Comparison of ENCODE assay signal across 8 mouse cellular contexts in the genomic region with DNA sequence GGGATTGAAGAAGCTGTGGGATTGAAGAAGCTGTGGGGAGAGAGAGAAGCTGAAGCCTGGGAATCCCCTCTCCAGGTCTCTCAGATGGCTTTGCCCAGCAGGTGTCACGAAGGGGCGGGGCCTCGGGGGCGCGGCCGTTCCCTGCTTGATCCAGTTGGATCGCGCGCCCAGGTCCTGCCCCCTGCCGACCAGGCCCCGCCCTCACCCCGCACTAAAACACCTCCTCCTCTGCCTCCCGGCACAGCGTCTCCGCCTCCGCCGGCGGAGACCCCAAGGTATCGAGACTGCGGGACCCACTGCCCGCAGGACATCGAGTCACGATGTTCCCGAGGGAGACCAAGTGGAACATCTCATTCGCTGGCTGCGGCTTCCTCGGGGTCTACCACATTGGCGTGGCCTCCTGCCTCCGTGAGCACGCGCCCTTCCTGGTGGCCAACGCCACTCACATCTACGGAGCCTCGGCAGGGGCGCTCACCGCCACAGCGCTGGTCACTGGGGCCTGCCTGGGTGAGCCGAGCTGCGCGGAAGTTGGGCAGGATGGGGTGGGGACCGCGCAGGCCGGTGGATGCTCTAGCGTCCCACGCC. TPM values are rescaled to one million over a fixed set of nuclear protein-coding genes. Genes with fewer than 3 reads are reported as not detected.
DNase-seq lines count a peak whose midpoint lies in the region; ATAC-seq lines count a peak whose summit lies in the region.

Pnpla2 (plus strand) TSS at position 232 of the 585 bp plus-strand sequence.

- peak; percentile 88 for ATAC-seq in inflammation-experienced regulatory T-cells, adult 6 months

- DNase-seq in adrenal gland, adult (ENCODE audit: inconsistent age in 2 of 2, low spot score in 1 of 2) = peak; percentile 96 to 98
- DNase-seq in embryo, embryonic 10 days (ENCODE audit: low spot score) = peak; percentile 93
- DNase-seq in gastrocnemius, postnatal 14 days = peak; percentile 97
- peak; percentile 91 to 92 for DNase-seq in left cerebral cortex, postnatal 25 days (ENCODE audit: low spot score in 2 of 2)
- DNase-seq in mesoderm, embryonic 11.5 days (ENCODE audit: low read depth, low spot score) = peak; percentile 92
- DNase-seq in right cerebral cortex, postnatal 25 days = peak; percentile 90
- DNase-seq in urinary bladder, postnatal 36 days (ENCODE audit: low spot score in 2 of 2) = peak; percentile 92 to 97

- intact Hi-C loops in gastrocnemius, postnatal 14 days (cut with DNase I; ENCODE audit: low total_unique reads) = no loop called here
- intact Hi-C loops in left cerebral cortex, postnatal 25 days (cut with DNase I) = loop anchor here (5.0 kb wide), 1 partner anchor 43 kb away; the partner anchor contains the start of gene Gatd1

RNA-seq across cellular contexts. Expression of gene Pnpla2, which starts in this region (rescaled TPM):
- total RNA-seq in gastrocnemius, postnatal 14 days (2021) = 100 to 1,000 TPM; 188 to 332 TPM
- 10 to 100 TPM; 49.4 to 68.0 (median 63.9) TPM for polyA plus RNA-seq in inflammation-experienced regulatory T-cells, adult 6 months (2017; shearing (Covaris generic))
- total RNA-seq in left cerebral cortex, postnatal 25 days (2021) = 10 to 100 TPM; 21.4 to 28.6 TPM

Comparison
In these comparisons a context has a peak if more than half of its experiments do, and no peak if none do; other contexts are left out.
1. Peak in every context shown above with its lines: DNase-seq and ATAC-seq.
2. RNA of gene Pnpla2 (total RNA-seq): 188 to 332 TPM in gastrocnemius, postnatal 14 days; 21.4 to 28.6 TPM in left cerebral cortex, postnatal 25 days; every median in the first group is over 4 times any median in the second.